Mouse (Mus musculus) midbrain, postnatal 0 days (tissue): Measurements from ENCODE around the gene Pa2g4. TPM values are rescaled to one million over a fixed set of nuclear protein-coding genes. Genes with fewer than 3 reads are reported as not detected.
A peak's percentile ranks its signal among the peaks of the same experiment; 100 is the strongest.

Experiments used
- ATAC-seq: fragments of 200-750 bp; cut with Nextera tagmentation; 2 replicates; pipeline ENCODE4 v1.8.0; 2017; ENCODE audit warnings: moderate number of reproducible peaks, mild to moderate bottlenecking, moderate TSS enrichment, moderate library complexity; ENCODE audit not compliant: low FRiP score
- DNase-seq: peaks from one replicate; pipeline ENCODE4 v3.0.0-alpha.2; 2015; ENCODE audit warnings: low spot score
- H3K27ac ChIP-seq: fragments of 300-500 bp; sonication (generic); 2 replicates; pipeline ENCODE4 v1.5.1; 2014; ENCODE audit warnings: low read depth, mild to moderate bottlenecking, low read length, mixed read lengths
- H3K27me3 ChIP-seq: fragments of 300-500 bp; sonication (generic); 2 replicates; pipeline ENCODE4 v1.6.1; 2014; ENCODE audit warnings: low read length, control low read depth, mixed read lengths; ENCODE audit not compliant: insufficient read depth
- H3K36me3 ChIP-seq: fragments of 300-500 bp; sonication (generic); 2 replicates; pipeline ENCODE4 v1.6.1; 2014; ENCODE audit warnings: low read length, control low read depth, mixed read lengths; ENCODE audit not compliant: insufficient read depth
- H3K4me1 ChIP-seq: fragments of 300-500 bp; sonication (generic); 2 replicates; pipeline ENCODE4 v1.6.1; 2014; ENCODE audit warnings: mild to moderate bottlenecking, control low read depth, antibody characterized with exemption, low read length, mixed read lengths; ENCODE audit not compliant: insufficient read depth
- H3K4me2 ChIP-seq: fragments of 300-500 bp; sonication (generic); 2 replicates; pipeline ENCODE4 v1.6.1; 2014; ENCODE audit warnings: low read depth, mild to moderate bottlenecking, low read length, mixed read lengths; ENCODE audit not compliant: poor library complexity, severe bottlenecking
- H3K4me3 ChIP-seq: fragments of 300-500 bp; sonication (generic); 2 replicates; pipeline ENCODE4 v1.5.1; 2014; ENCODE audit warnings: low read depth, mild to moderate bottlenecking, low read length, moderate library complexity
- H3K9ac ChIP-seq: fragments of 300-500 bp; sonication (generic); replicated peaks from 2 replicates; pipeline ENCODE4 v1.6.1; 2014; ENCODE audit warnings: mild to moderate bottlenecking, low read length, moderate library complexity, mixed read lengths; ENCODE audit not compliant: poor library complexity, severe bottlenecking
- H3K9me3 ChIP-seq: fragments of 300-500 bp; sonication (generic); 2 replicates; pipeline ENCODE4 v1.6.1; 2016; ENCODE audit warnings: low read length, control low read depth
- CTCF ChIP-seq: IDR thresholded peaks from 2 replicates; pipeline ENCODE4 v1.5.1; 2016; ENCODE audit warnings: antibody characterized with exemption, mild to moderate bottlenecking
- WGBS: fragments of 180-500 bp; shearing (Covaris S2); extraction: QIAGEN DNeasy Blood & Tissue Kit; methylation state at CpG from one replicate; pipeline ENCODE4 v1.1.7; 2014; 5-methylcytosine and 5-hydroxymethylcytosine counted together
- polyA plus RNA-seq: library from polyadenylated mRNA; unstranded; fragments of >200 nt; fragmentation: Nextera tagmentation; extraction: Ambion mirVana; gene quantifications from 2 replicates; pipeline ENCODE4 v1.2.1, GENCODE M21; 2015
- total RNA-seq: library from RNA; depleted of rRNA; stranded (reverse); fragments of >200 nt; gene quantifications from 2 replicates; pipeline ENCODE4 v1.2.3, GENCODE M21; 2014

The Pa2g4 gene
- total and polyA plus RNA-seq, 2 experiments from 2014 or later = 78.0 to 107 TPM

GRCm38 (mm10) chr10:128602470-128603128 is 36.8 kb upstream of the Pa2g4 start:
- H3K36me3 ChIP-seq = no peaks in the 10 kb centered on the region
- H3K4me3 ChIP-seq = no peak overlapping the region
- no peak overlapping the region for H3K4me2 ChIP-seq
- TF ChIP-seq CTCF = no peak
- H3K9me3 ChIP-seq = no peaks in the 10 kb centered on the region
- H3K9ac ChIP-seq = no peak overlapping the region
- WGBS = 84% methylated on average over 4 of the region's 4 CpGs
- H3K4me1 ChIP-seq = no peaks in the 10 kb centered on the region
- H3K27ac ChIP-seq = no peak overlapping the region
- H3K27me3 ChIP-seq = no peaks in the 10 kb centered on the region
- no peak for ATAC-seq
- no peak for DNase-seq

- no peak for TF ChIP-seq CTCF
- Histone ChIP-seq H3K9me3 (no peaks in the 10 kb centered on the region), H3K4me2 (no peak overlapping the region), H3K27ac (no peak overlapping the region), H3K4me1 (no peaks in the 10 kb centered on the region), H3K36me3 (no peaks in the 10 kb centered on the region), H3K4me3 (no peak overlapping the region), H3K9ac (no peak overlapping the region), H3K27me3 (no peaks in the 10 kb centered on the region)
- ATAC-seq (no peak), DNase-seq (no peak)
- 100% methylated on average over 1 of the region's 1 CpGs for WGBS
Observed at GRCm38 (mm10) chr10:128601499-128601898, 35.7 kb upstream of the Pa2g4 start.

- H3K27ac ChIP-seq = no peak overlapping the region
- H3K4me1 ChIP-seq = no peaks in the 10 kb centered on the region
- DNase-seq (no peak), ATAC-seq (no peak)
- no peaks in the 10 kb centered on the region for H3K9me3 ChIP-seq
- H3K36me3 ChIP-seq = no peaks in the 10 kb centered on the region
- no peak overlapping the region for H3K9ac ChIP-seq
- no peak for TF ChIP-seq CTCF
- no peak overlapping the region for H3K4me3 ChIP-seq
- H3K27me3 ChIP-seq = no peaks in the 10 kb centered on the region
- 88% methylated on average over 2 of the region's 2 CpGs for WGBS
- H3K4me2 ChIP-seq = no peak overlapping the region
Observed at GRCm38 (mm10) chr10:128598476-128598875, 32.7 kb upstream of the Pa2g4 start.

GRCm38 (mm10) chr10:128592797-128593196 is 27.0 kb upstream of the Pa2g4 start:
- TF ChIP-seq CTCF = no peak
- no peak overlapping the region for H3K4me2 ChIP-seq
- no peaks in the 10 kb centered on the region for H3K9me3 ChIP-seq
- DNase-seq = no peak
- peaks cover 18% of the 10 kb centered on the region for H3K27me3 ChIP-seq
- H3K36me3 ChIP-seq = no peaks in the 10 kb centered on the region
- no peak overlapping the region for H3K27ac ChIP-seq
- no peak overlapping the region for H3K9ac ChIP-seq
- H3K4me1 ChIP-seq = peaks cover 6% of the 10 kb centered on the region; the same call in 1 of the 2 replicates
- 75% methylated on average over 5 of the region's 5 CpGs for WGBS
- no peak overlapping the region for H3K4me3 ChIP-seq
- no peak for ATAC-seq

GRCm38 (mm10) chr10:128591436-128591835 is 25.6 kb upstream of the Pa2g4 start:
- DNase-seq (no peak), ATAC-seq (no peak)
- H3K27me3 ChIP-seq = peaks cover 24% of the 10 kb centered on the region
- H3K9me3 ChIP-seq = no peaks in the 10 kb centered on the region
- no peak overlapping the region for H3K4me2 ChIP-seq
- H3K4me1 ChIP-seq = peaks cover 6% of the 10 kb centered on the region; the same call in 1 of the 2 replicates
- TF ChIP-seq CTCF = no peak
- no peak overlapping the region for H3K4me3 ChIP-seq
- H3K27ac ChIP-seq = no peak overlapping the region
- WGBS = 90% methylated on average over 6 of the region's 6 CpGs
- no peak overlapping the region for H3K9ac ChIP-seq
- H3K36me3 ChIP-seq = no peaks in the 10 kb centered on the region

GRCm38 (mm10) chr10:128590193-128590690 is 24.5 kb upstream of the Pa2g4 start:
- under 1% methylated on average over 40 of the region's 43 CpGs for WGBS
- H3K4me3 ChIP-seq = peak overlapping the region; percentile 53
- H3K4me2 ChIP-seq = peak overlapping the region; percentile 99
- H3K27me3 ChIP-seq = peaks cover 24% of the 10 kb centered on the region
- ATAC-seq (peak; percentile 57; the same call in 1 of the 2 replicates), DNase-seq (peak; percentile 55)
- H3K9me3 ChIP-seq = no peaks in the 10 kb centered on the region
- H3K36me3 ChIP-seq = no peaks in the 10 kb centered on the region
- H3K9ac ChIP-seq = peak overlapping the region; percentile 45
- peak; percentile 77 for TF ChIP-seq CTCF
- H3K4me1 ChIP-seq = peaks cover 6% of the 10 kb centered on the region; the same call in 1 of the 2 replicates
- no peak overlapping the region for H3K27ac ChIP-seq
